Mouse (Mus musculus) neutrophil, adult 83 days (primary cell): ENCODE measurements around the gene Actn2. TPM values are rescaled to one million over a fixed set of nuclear protein-coding genes. Genes with fewer than 3 reads are reported as not detected.

Experiments
- total RNA-seq, 2 experiments: library from RNA; stranded (reverse); gene quantifications; one replicate each; pipeline ENCODE4 v1.2.4; 2023

The Actn2 gene
- under 1 TPM in 1 of 2 experiments, not detected in 1; 0.55 TPM for total RNA-seq

DNA sequence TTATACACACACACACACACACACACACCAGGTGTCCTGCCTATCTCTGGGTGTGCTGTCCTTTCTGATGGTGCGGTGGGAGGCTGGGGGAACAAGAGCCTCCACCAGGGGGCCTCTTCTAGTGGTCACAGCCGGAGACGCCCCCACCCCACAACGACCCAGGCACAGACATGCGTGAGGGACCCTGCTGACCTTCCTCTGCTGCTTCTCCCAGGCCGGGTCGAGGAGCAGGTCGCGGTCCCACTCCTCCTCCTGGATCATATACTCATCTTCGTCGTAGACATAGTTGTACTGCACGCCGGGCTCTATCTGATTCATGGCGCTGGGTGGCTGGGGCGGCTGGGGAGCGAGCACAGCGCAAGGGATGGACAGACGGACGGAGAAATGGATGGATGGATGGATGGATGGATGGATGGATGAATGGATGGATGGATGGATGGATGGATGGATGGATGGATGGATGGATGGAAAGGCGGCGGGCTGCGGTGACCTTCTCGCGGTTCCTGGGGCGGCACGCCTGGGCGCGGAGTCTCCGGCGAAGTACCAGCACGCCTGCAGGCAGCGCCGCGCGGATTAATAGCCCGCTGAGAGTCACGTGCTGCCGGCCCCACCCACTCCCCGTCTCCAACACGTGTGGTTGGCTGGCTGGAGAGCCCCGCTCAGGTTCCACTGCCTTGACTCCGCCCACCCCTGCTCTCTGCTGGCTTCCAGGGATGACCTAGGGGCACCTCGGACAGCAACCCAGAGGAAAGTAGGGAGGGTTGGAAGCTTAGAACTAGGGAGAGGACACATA lies at the start of gene Actn2:
TSS of gene Actn2 (minus strand) at position 578 of the 793 bp plus-strand sequence.

DNA sequence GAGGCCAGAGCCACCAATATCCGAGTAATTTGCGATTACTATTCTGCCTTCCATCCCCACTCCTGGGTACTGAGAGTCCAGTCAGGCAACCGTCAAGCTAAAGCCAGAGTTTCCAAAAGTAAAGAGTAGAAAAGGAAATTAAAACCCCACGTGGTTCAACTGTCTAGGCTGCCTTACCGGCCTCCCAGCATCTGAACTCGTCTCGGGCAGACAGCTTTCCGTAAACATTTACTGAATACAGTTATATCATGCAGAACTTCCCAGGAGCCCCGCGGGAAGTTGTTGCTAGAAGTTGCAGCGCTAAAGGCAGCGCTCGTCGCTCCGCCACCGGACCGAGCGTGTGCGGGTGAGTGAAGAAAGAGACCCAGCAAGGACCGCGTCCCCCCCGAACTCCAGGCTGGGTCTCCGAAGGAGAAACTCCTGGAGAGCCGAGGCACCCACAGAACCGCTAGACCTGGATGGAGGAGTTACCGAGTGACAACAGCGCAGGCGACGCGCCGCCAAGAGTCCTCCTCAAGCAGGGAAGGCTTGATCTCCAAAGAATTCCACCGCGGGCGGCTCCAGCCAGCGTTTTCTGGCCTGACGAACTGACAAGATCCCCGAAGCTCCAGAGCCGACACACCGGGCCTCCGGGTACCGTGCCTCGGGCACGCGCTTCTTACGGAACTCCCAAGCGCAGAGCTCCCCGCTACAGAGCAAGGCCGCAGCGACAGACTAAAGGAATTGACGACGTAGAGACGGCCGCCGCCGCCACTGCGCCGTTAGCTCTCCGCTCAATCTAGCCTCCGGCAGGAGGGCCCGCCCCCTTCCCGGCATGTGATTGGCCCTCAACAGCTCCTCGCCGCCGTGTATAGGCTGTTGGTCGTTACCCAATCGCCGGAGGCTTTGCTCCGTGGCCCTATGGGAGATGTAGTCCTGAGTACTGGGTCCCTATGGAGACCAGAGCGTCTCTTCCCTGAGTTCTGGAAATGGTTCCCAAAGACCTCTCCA lies 82.9 kb downstream of the Actn2 start, which contains the start of gene Mtr:
TSS of gene Mtr (minus strand) at position 723 of the 990 bp plus-strand sequence.

Other genes starting within 250 kb of the Actn2 start
- under 1 TPM in 1 of 2 experiments, not detected in 1; 0.24 TPM for gene Ryr2, start 233.8 kb downstream of the Actn2 start, total RNA-seq
- 10 to 100 TPM; 26.7 to 27.2 TPM for gene Mtr, start 82.6 kb downstream of the Actn2 start, total RNA-seq
- gene Heatr1, start 54.3 kb upstream of the Actn2 start, total RNA-seq: 10 to 100 TPM; 28.0 to 31.5 TPM
- gene Lgals8, start 124.2 kb upstream of the Actn2 start, total RNA-seq: 10 to 100 TPM; 39.8 to 51.4 TPM
- gene Edaradd, start 179.7 kb upstream of the Actn2 start, total RNA-seq: under 1 TPM; 0.66 to 0.79 TPM
- gene Ero1lb, start 225.1 kb upstream of the Actn2 start, total RNA-seq: 10 to 100 TPM; 13.2 to 14.9 TPM